Mouse (Mus musculus) liver, adult 2 months (tissue): ENCODE data around the gene Fam189a1. TPM values are rescaled to one million over a fixed set of nuclear protein-coding genes. Genes with fewer than 3 reads are reported as not detected.

Source experiments
- DNase-seq: peaks from one replicate; pipeline ENCODE4 v3.0.0-alpha.2; 2011; ENCODE audit warnings: low read depth, low spot score; ENCODE audit errors: extremely low read depth
- H3K27ac ChIP-seq: fragments of 200-500 bp; replicated peaks from 2 replicates; pipeline ENCODE4 v1.5.1; 2012; ENCODE audit warnings: low read depth, mild to moderate bottlenecking, control low read depth, inconsistent platforms, low read length; ENCODE audit not compliant: insufficient read depth
- H3K27me3 ChIP-seq: fragments of 200-500 bp; 2 replicates; pipeline ENCODE4 v1.6.1; 2012; ENCODE audit warnings: mild to moderate bottlenecking, moderate library complexity, low read length, inconsistent platforms; ENCODE audit not compliant: control insufficient read depth, insufficient read depth
- H3K36me3 ChIP-seq: fragments of 200-500 bp; 2 replicates; pipeline ENCODE4 v1.6.1; 2012; ENCODE audit warnings: low read length, inconsistent platforms; ENCODE audit not compliant: control insufficient read depth, insufficient read depth
- H3K4me1 ChIP-seq: fragments of 200-500 bp; 2 replicates; pipeline ENCODE4 v1.6.1; 2011; ENCODE audit warnings: low read length; ENCODE audit not compliant: control insufficient read depth, insufficient read depth
- H3K4me3 ChIP-seq: fragments of 200-500 bp; 2 replicates; pipeline ENCODE4 v1.5.1; 2011; ENCODE audit warnings: low read depth, mild to moderate bottlenecking, control low read depth, low read length, moderate library complexity; ENCODE audit not compliant: insufficient read depth
- H3K79me2 ChIP-seq: fragments of 200-500 bp; 2 replicates; pipeline ENCODE4 v1.6.1; 2012; ENCODE audit warnings: inconsistent platforms, mild to moderate bottlenecking, low read length, moderate library complexity; ENCODE audit not compliant: control insufficient read depth, insufficient read depth
- H3K9ac ChIP-seq: fragments of 200-500 bp; 2 replicates; pipeline ENCODE4 v1.6.1; 2012; ENCODE audit warnings: low read depth, mild to moderate bottlenecking, control low read depth, inconsistent platforms, low read length
- CTCF ChIP-seq: fragments of 200-500 bp; IDR thresholded peaks from 2 replicates; pipeline ENCODE4 v1.5.1; 2011; ENCODE audit warnings: low read depth, low read length, control low read depth
- POLR2A ChIP-seq: fragments of 200-500 bp; IDR thresholded peaks from 2 replicates; pipeline ENCODE4 v1.6.1; 2011; ENCODE audit warnings: low read length, control low read depth; ENCODE audit not compliant: insufficient read depth; ENCODE audit errors: extremely low read depth
- WGBS: fragments of 180-500 bp; shearing (Covaris S2); methylation state at CpG from one replicate; pipeline ENCODE4 v1.1.7; 2018; 5-methylcytosine and 5-hydroxymethylcytosine counted together
- polyA plus RNA-seq: library from polyadenylated mRNA; depleted of rRNA; stranded (reverse); fragments of >200 nt; gene quantifications from 2 replicates; pipeline ENCODE4 v1.2.3, GENCODE M21; 2012
- total RNA-seq: library from RNA; depleted of rRNA; stranded (reverse); fragments of >200 nt; gene quantifications from 2 replicates; pipeline ENCODE4 v1.2.3, GENCODE M21; 2014

The Fam189a1 gene
- total and polyA plus RNA-seq, 2 experiments, result 0.32 TPM; not detected in 1

DNA sequence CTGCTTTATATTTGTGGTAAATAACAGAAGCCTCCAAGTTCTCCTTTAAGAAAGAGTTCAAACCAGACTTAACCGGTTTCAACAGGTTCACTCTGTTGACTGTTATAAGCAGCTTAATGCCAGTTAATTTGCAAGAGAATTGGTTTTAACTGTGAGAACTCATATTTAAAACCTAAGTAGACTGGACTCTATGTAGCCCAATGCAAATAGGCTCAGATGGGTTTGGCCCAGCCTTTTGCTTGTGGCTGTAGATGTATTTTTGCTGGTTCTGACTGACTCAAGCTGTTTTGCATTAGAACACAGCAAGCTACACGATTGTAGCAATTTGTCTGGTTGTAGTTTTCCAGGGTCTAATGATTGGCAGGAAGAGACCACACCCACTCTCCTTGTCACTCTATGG is 440.1 kb downstream of the Fam189a1 start:
- H3K4me1 ChIP-seq, result no peaks in the 10 kb centered on the region
- 83% methylated on average over 2 of the region's 2 CpGs for WGBS
- no peaks in the 10 kb centered on the region for H3K27me3 ChIP-seq
- H3K4me3 ChIP-seq, result no peak overlapping the region
- H3K36me3 ChIP-seq, result no peaks in the 10 kb centered on the region
- no peaks in the 10 kb centered on the region for H3K79me2 ChIP-seq
- no peak overlapping the region for H3K9ac ChIP-seq
- H3K27ac ChIP-seq, result no peak overlapping the region
- no peak for DNase-seq
- TF ChIP-seq POLR2A, result no peak
- TF ChIP-seq CTCF, result no peak

DNA sequence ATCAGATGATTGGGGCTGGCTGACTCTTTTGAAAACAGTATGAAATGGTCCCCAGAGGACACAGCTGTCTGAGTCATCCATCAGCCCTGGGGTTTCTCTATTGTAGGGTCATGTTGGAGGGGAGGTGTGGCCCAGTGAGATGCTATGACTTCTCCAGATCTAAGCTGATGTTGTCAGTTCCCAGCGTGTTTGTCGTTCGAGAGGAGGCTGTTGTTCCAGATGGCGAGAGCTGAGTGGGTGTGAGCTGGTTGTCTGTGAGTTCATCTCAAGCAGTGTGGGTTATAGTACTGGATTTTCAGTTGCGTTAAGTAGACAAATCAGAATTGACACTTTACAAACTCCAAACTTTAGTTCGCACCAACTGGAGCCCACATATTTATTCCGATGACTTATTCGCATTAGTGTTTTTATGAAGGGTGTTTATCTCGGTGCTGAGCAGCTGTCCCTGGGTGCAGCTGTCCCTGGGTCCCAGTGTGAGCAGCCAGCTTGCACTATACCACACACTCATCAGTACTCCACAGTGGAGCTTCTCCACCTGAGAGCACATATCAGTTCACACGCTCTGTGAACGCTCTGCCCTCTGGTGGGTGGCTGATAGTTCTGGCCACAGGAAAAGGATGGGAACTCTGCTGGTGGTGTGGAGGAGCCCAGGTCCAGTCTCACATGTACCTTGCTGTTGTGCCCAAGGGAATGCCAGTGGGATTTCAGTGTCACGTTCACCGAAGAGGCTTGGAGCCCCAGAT is 446.7 kb downstream of the Fam189a1 start:
- no peak overlapping the region for H3K4me3 ChIP-seq
- H3K36me3 ChIP-seq, result no peaks in the 10 kb centered on the region
- 88% methylated on average over 13 of the region's 13 CpGs for WGBS
- H3K9ac ChIP-seq, result no peak overlapping the region
- H3K79me2 ChIP-seq, result no peaks in the 10 kb centered on the region
- DNase-seq, result no peak
- no peaks in the 10 kb centered on the region for H3K4me1 ChIP-seq
- TF ChIP-seq POLR2A (no peak), CTCF (0 out of 2 replicates have a peak, but pooled peaks have one; percentile 13)
- no peaks in the 10 kb centered on the region for H3K27me3 ChIP-seq
- no peak overlapping the region for H3K27ac ChIP-seq

DNA sequence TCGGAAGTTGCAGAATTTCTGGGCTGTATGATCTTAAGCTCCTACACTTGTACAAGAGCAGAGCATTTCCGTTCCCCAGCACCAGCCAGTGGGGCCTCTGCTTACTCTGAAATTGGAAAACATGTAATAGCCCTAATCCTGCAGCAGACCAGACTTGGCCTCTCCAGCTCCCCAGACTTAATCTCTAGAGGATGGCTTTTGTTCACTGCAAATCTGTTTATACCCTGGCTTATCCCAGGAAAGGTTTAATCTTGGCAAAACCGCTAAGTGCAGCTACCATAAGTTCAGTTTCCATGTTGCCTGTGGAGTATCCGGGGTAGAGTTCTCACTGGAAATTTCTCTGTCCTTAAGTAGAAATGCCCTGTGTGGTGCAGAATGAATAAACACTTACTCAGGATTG is 448.2 kb downstream of the Fam189a1 start:
- no peak for DNase-seq
- Histone ChIP-seq H3K79me2 (no peaks in the 10 kb centered on the region), H3K9ac (no peak overlapping the region), H3K4me1 (no peaks in the 10 kb centered on the region), H3K36me3 (no peaks in the 10 kb centered on the region), H3K4me3 (no peak overlapping the region), H3K27ac (no peak overlapping the region), H3K27me3 (0 out of 2 replicates have a peak, but pooled peaks cover 3% of the 10 kb centered on the region)
- TF ChIP-seq POLR2A, result no peak
- no peak for TF ChIP-seq CTCF
- 81% methylated on average over 4 of the region's 4 CpGs for WGBS
